Mouse (Mus musculus) gastrocnemius, postnatal 10 days (tissue): ENCODE data around the gene Trim26. TPM values are rescaled to one million over a fixed set of nuclear protein-coding genes. Genes with fewer than 3 reads are reported as not detected.

Source experiments
- DNase-seq: peaks from one replicate; pipeline ENCODE4 v3.0.0; 2021; ENCODE audit warnings: mixed read lengths
- total RNA-seq, 2 experiments: library from RNA; stranded (reverse); gene quantifications; 2 replicates each; pipeline ENCODE4 v1.2.3; 2021

Gene Trim26
- total RNA-seq, 2 experiments from 2014 or later: 15.0 to 19.2 TPM

- DNase-seq: no peak
Measured at GRCm38 (mm10) chr17:36899376-36899775, 62.4 kb downstream of the Trim26 start.

GRCm38 (mm10) chr17:36900001-36900400 lies 63.1 kb downstream of the Trim26 start:
- DNase-seq: no peak

- DNase-seq: no peak
Measured at GRCm38 (mm10) chr17:36900691-36901090, 63.8 kb downstream of the Trim26 start.

GRCm38 (mm10) chr17:36903651-36904050 lies 66.7 kb downstream of the Trim26 start:
- no peak for DNase-seq

GRCm38 (mm10) chr17:36908235-36908634 lies 71.3 kb downstream of the Trim26 start:
- no peak for DNase-seq

Other genes with a start within 250 kb of the Trim26 start
- gene H2-M9, start 194.5 kb upstream of the Trim26 start, total RNA-seq: not detected
- gene H2-M1, start 164.9 kb upstream of the Trim26 start, total RNA-seq: not detected
- gene H2-M10.5, start 64.2 kb upstream of the Trim26 start, total RNA-seq: not detected
- gene H2-M10.6, start 25.0 kb upstream of the Trim26 start, total RNA-seq: not detected
- gene Trim15, start 30.1 kb downstream of the Trim26 start, total RNA-seq: not detected
- 1 to 10 TPM in 1 of 2 experiments, not detected in 1; 1.7 TPM for gene Trim10, start 32.4 kb downstream of the Trim26 start, total RNA-seq
- gene Trim40, start 53.0 kb downstream of the Trim26 start, total RNA-seq: not detected
- not detected for gene Trim31, start 61.0 kb downstream of the Trim26 start, total RNA-seq
- under 1 TPM in 1 of 2 experiments, not detected in 1; 0.47 TPM for gene Rnf39, start 105.8 kb downstream of the Trim26 start, total RNA-seq
- gene Ppp1r11, start 114.6 kb downstream of the Trim26 start, total RNA-seq: 10 to 100 TPM; 62.6 to 63.5 TPM
- gene Znrd1, start 121.4 kb downstream of the Trim26 start, total RNA-seq: 10 to 100 TPM; 19.6 to 23.2 TPM
- 1 to 10 TPM; 7.5 to 9.4 TPM for gene Znrd1as, start 121.5 kb downstream of the Trim26 start, total RNA-seq
- not detected for gene 2410137M14Rik, start 144.1 kb downstream of the Trim26 start, total RNA-seq
- under 1 TPM in 1 of 2 experiments, not detected in 1; 0.18 TPM for gene H2-M5, start 152.4 kb downstream of the Trim26 start, total RNA-seq
- gene Zfp57, start 164.0 kb downstream of the Trim26 start, total RNA-seq: 1 to 10 TPM; 1.9 to 4.5 TPM
- gene Mog, start 186.3 kb downstream of the Trim26 start, total RNA-seq: not detected
- 10 to 100 TPM; 12.8 to 20.1 TPM for gene Gabbr1, start 208.8 kb downstream of the Trim26 start, total RNA-seq